Mouse (Mus musculus) kidney, adult 2 months (tissue): ENCODE data around the gene Ubash3b.

ENCODE experiments used
- CTCF ChIP-seq: fragments of 200-500 bp; conservative IDR thresholded peaks from 2 replicates; pipeline ENCODE4 v1.5.1; 2011; ENCODE audit warnings: low read depth, mild to moderate bottlenecking, control low read depth, low read length, moderate library complexity, mixed read lengths; ENCODE audit not compliant: insufficient read depth, insufficient read length
- POLR2A ChIP-seq: fragments of 200-500 bp; IDR thresholded peaks from one replicate; pipeline ENCODE4 v1.6.1; 2011; ENCODE audit warnings: low read depth, low read length, control low read depth

DNA sequence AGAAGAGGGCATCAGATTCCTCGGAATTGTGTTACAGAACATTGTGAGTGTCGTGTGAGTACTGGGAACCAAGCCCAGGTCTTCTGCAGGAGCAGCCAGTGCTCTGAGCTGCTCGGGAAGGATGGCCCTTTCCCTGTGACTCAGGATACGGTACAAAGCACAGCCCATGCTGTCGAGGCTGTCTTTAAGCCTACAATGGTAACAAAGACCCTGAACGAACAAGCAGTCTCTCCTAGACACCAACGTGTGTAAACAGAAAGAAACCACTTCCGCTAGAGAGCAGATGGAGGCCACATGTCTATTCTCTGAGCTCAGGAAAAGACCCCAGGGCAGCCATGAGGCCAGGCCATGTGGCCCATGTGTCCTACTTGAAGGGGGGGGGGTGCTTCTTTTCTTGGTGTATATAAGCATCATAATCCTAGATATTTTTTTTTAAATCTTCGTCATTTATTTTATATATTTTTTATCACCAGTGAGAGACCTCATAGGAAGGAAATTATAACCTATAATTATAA lies 123.3 kb downstream of the Ubash3b start:
- no peak for TF ChIP-seq CTCF
- TF ChIP-seq POLR2A, result no peak
